ENCODE assay signal across 27 mouse cellular contexts in the genomic region with DNA sequence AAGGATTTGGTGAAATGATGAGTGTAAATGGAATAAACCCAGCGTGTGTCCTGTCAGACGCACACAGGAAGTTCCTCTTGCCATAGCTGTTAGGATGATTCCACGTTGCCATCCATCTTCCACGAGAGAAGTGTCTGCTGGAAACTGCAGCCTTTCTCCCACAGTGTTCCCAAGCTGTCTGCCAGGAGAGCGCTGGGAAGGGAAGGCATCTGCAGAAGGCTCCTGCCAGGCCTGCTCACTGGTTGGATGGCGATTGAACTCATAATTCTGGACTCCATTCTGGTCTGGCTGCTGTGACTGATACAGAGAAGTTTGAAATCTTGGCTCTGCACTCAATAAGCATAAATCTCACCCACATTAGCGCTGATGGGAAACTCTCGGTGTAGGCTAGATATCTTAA.
DNase-seq lines count a peak whose midpoint lies in the region; ATAC-seq and TF ChIP-seq lines count a peak whose summit lies in the region.
"Had no signal": no experiment of that assay in that cellular context is flagged by ENCODE, and none has a peak within 500 bp of the region (broad histone marks: within the 10 kb centered on the region; RNA-seq: fewer than 3 reads in every experiment).

No protein-coding gene starts in this region.

- H3K4me3 ChIP-seq in forebrain, postnatal 0 days (ENCODE audit: low read depth, low read length), result no peak overlapping the region
- H3K4me3 ChIP-seq in forebrain, embryonic 10.5 days, result no peak overlapping the region
- H3K4me3 ChIP-seq in hindbrain, embryonic 15.5 days, result no peak overlapping the region
- no peak overlapping the region for H3K4me3 ChIP-seq in hindbrain, embryonic 12.5 days
- no peak overlapping the region for H3K4me3 ChIP-seq in midbrain, embryonic 11.5 days (ENCODE audit: low read depth, low read length)
- H3K4me3 ChIP-seq in midbrain, embryonic 14.5 days (replicated peaks; ENCODE audit: low read depth, low read length), result no peak overlapping the region
- H3K4me3 ChIP-seq: embryonic facial prominence, embryonic 15.5 days; erythroblast, embryonic 14.5 days; forebrain, embryonic 13.5 days; gastrocnemius, adult 2 months; heart, embryonic 10.5 days had no signal

- no peaks in the 10 kb centered on the region for H3K27me3 ChIP-seq in forebrain, postnatal 0 days (ENCODE audit: insufficient read depth, low read length)
- peaks cover 25% of the 10 kb centered on the region for H3K27me3 ChIP-seq in forebrain, embryonic 10.5 days (ENCODE audit: poor library complexity, severe bottlenecking)
- peaks cover 3% of the 10 kb centered on the region; the same call in 1 of the 2 replicates for H3K27me3 ChIP-seq in hindbrain, embryonic 15.5 days
- H3K27me3 ChIP-seq in hindbrain, embryonic 12.5 days, result no peaks in the 10 kb centered on the region
- H3K27me3 ChIP-seq in midbrain, embryonic 11.5 days (ENCODE audit: control insufficient read depth, insufficient read depth, low read length), result no peaks in the 10 kb centered on the region
- H3K27me3 ChIP-seq in midbrain, embryonic 14.5 days (ENCODE audit: control insufficient read depth, insufficient read depth, low read length), result no peaks in the 10 kb centered on the region
- H3K27me3 ChIP-seq: embryonic facial prominence, embryonic 15.5 days; forebrain, embryonic 13.5 days had no signal

- H3K4me2 ChIP-seq in forebrain, postnatal 0 days (ENCODE audit: low read depth), result no peak overlapping the region
- no peak overlapping the region for H3K4me2 ChIP-seq in hindbrain, embryonic 15.5 days
- no peak overlapping the region for H3K4me2 ChIP-seq in hindbrain, embryonic 12.5 days (replicated peaks)
- no peak overlapping the region for H3K4me2 ChIP-seq in midbrain, embryonic 11.5 days
- H3K4me2 ChIP-seq in midbrain, embryonic 14.5 days (ENCODE audit: low read length), result no peak overlapping the region
- H3K4me2 ChIP-seq: embryonic facial prominence, embryonic 15.5 days; forebrain, embryonic 13.5 days had no signal

- no peak overlapping the region for H3K27ac ChIP-seq in forebrain, postnatal 0 days (ENCODE audit: low read depth, low read length)
- H3K27ac ChIP-seq in forebrain, embryonic 10.5 days, result no peak overlapping the region; the same call in 1 of the 2 replicates
- no peak overlapping the region for H3K27ac ChIP-seq in hindbrain, embryonic 15.5 days (replicated peaks)
- no peak overlapping the region for H3K27ac ChIP-seq in hindbrain, embryonic 12.5 days
- H3K27ac ChIP-seq in midbrain, embryonic 11.5 days (ENCODE audit: low read depth, low read length), result no peak overlapping the region
- no peak overlapping the region for H3K27ac ChIP-seq in midbrain, embryonic 14.5 days (replicated peaks; ENCODE audit: low read depth, low read length)
- H3K27ac ChIP-seq: embryonic facial prominence, embryonic 15.5 days; forebrain, embryonic 13.5 days; gastrocnemius, adult 2 months; heart, embryonic 10.5 days had no signal

- no peaks in the 10 kb centered on the region for H3K36me3 ChIP-seq in forebrain, postnatal 0 days (ENCODE audit: insufficient read depth)
- no peaks in the 10 kb centered on the region for H3K36me3 ChIP-seq in forebrain, embryonic 10.5 days (replicated peaks)
- H3K36me3 ChIP-seq in hindbrain, embryonic 15.5 days, result no peaks in the 10 kb centered on the region
- no peaks in the 10 kb centered on the region for H3K36me3 ChIP-seq in hindbrain, embryonic 12.5 days
- no peaks in the 10 kb centered on the region for H3K36me3 ChIP-seq in midbrain, embryonic 11.5 days (ENCODE audit: control insufficient read depth, insufficient read depth, low read length)
- H3K36me3 ChIP-seq in midbrain, embryonic 14.5 days (ENCODE audit: control insufficient read depth, insufficient read depth, low read length), result no peaks in the 10 kb centered on the region
- H3K36me3 ChIP-seq: embryonic facial prominence, embryonic 15.5 days; G1E; heart, embryonic 10.5 days had no signal

- no peak for TF ChIP-seq CTCF in forebrain, postnatal 0 days (IDR thresholded peaks at IDR 0.05; ENCODE audit: low read depth)

- H3K4me1 ChIP-seq in forebrain, postnatal 0 days (ENCODE audit: insufficient read depth), result no peaks in the 10 kb centered on the region
- peaks cover 29% of the 10 kb centered on the region for H3K4me1 ChIP-seq in forebrain, embryonic 10.5 days
- H3K4me1 ChIP-seq in hindbrain, embryonic 15.5 days (replicated peaks), result peaks cover 19% of the 10 kb centered on the region
- peaks cover 14% of the 10 kb centered on the region for H3K4me1 ChIP-seq in hindbrain, embryonic 12.5 days
- H3K4me1 ChIP-seq in midbrain, embryonic 11.5 days (ENCODE audit: control insufficient read depth, insufficient read depth, low read length), result no peaks in the 10 kb centered on the region; the same call in 1 of the 2 replicates
- H3K4me1 ChIP-seq in midbrain, embryonic 14.5 days (ENCODE audit: control insufficient read depth, insufficient read depth, low read length), result peaks cover 13% of the 10 kb centered on the region; the same call in 1 of the 2 replicates
- H3K4me1 ChIP-seq: heart, embryonic 10.5 days had no signal

- 53% methylated on average over 8 of the region's 8 CpGs for WGBS in forebrain, postnatal 0 days
- 80% methylated on average over 8 of the region's 8 CpGs for WGBS in forebrain, embryonic 10.5 days
- WGBS in hindbrain, embryonic 15.5 days, result 65% methylated on average over 8 of the region's 8 CpGs
- WGBS in hindbrain, embryonic 12.5 days, result 74% methylated on average over 8 of the region's 8 CpGs
- WGBS in midbrain, embryonic 11.5 days, result 84% methylated on average over 8 of the region's 8 CpGs
- WGBS in midbrain, embryonic 14.5 days, result 80% methylated on average over 8 of the region's 8 CpGs

- no peak for ATAC-seq in forebrain, postnatal 0 days
- 0 out of 2 replicates have a peak, but pooled peaks have one; percentile 35 for ATAC-seq in hindbrain, embryonic 15.5 days (ENCODE audit: low FRiP score, low read depth)
- ATAC-seq in hindbrain, embryonic 12.5 days (ENCODE audit: low FRiP score), result no peak
- no peak for ATAC-seq in midbrain, embryonic 11.5 days (ENCODE audit: low FRiP score)
- no peak for ATAC-seq in midbrain, embryonic 14.5 days (ENCODE audit: low FRiP score, low TSS enrichment)
- ATAC-seq: CD4-positive, CD25-positive, alpha-beta regulatory T cell, adult 4 months; forebrain, embryonic 13.5 days; inflammation-experienced regulatory T-cells, adult 6 months; intestine, postnatal 0 days had no signal

- H3K9me3 ChIP-seq in forebrain, postnatal 0 days (ENCODE audit: low read length), result no peaks in the 10 kb centered on the region
- H3K9me3 ChIP-seq in forebrain, embryonic 10.5 days, result no peaks in the 10 kb centered on the region
- H3K9me3 ChIP-seq in hindbrain, embryonic 15.5 days, result no peaks in the 10 kb centered on the region
- no peaks in the 10 kb centered on the region for H3K9me3 ChIP-seq in hindbrain, embryonic 12.5 days (replicated peaks)
- no peaks in the 10 kb centered on the region for H3K9me3 ChIP-seq in midbrain, embryonic 11.5 days (ENCODE audit: control insufficient read depth, low read length)
- H3K9me3 ChIP-seq in midbrain, embryonic 14.5 days (ENCODE audit: control insufficient read depth, low read length), result no peaks in the 10 kb centered on the region
- H3K9me3 ChIP-seq: embryonic facial prominence, embryonic 15.5 days; forebrain, embryonic 13.5 days; G1E; heart, embryonic 10.5 days had no signal

- peak; percentile 62 to 79 for DNase-seq in cerebellum, postnatal 10 days
- DNase-seq in cerebellum, adult 8-10 months, result no peak
- DNase-seq in forebrain, postnatal 0 days, result peak; percentile 29
- DNase-seq in forebrain, embryonic 10.5 days (ENCODE audit: extremely low spot score, low spot score), result no peak
- DNase-seq in midbrain, embryonic 11.5 days (ENCODE audit: low spot score, missing footprints), result peak; percentile 81
- DNase-seq in midbrain, embryonic 14.5 days, result no peak
- DNase-seq: adrenal gland, adult 8-10 months; adrenal gland, postnatal 36 days; B cell, adult 2 months; cerebellum, adult 11 months; cerebellum, adult 9-11 months; embryo, embryonic 11 days; gastrocnemius, adult 2 months; gastrocnemius, postnatal 25 days; heart, postnatal 10 days; heart, postnatal 4 days; kidney, adult 8-10 months had no signal

- no peak overlapping the region for H3K9ac ChIP-seq in forebrain, postnatal 0 days
- H3K9ac ChIP-seq in hindbrain, embryonic 15.5 days, result no peak overlapping the region
- no peak overlapping the region for H3K9ac ChIP-seq in hindbrain, embryonic 12.5 days
- H3K9ac ChIP-seq in midbrain, embryonic 11.5 days (ENCODE audit: low read length), result no peak overlapping the region
- H3K9ac ChIP-seq in midbrain, embryonic 14.5 days (replicated peaks; ENCODE audit: low read length), result no peak overlapping the region
- H3K9ac ChIP-seq: embryonic facial prominence, embryonic 15.5 days; forebrain, embryonic 13.5 days had no signal

Comparison
In these comparisons a context has a peak if more than half of its experiments do, and no peak if none do; other contexts are left out.
1. DNase-seq: peak in cerebellum, postnatal 10 days (2 of 2), forebrain, postnatal 0 days (single experiment) and midbrain, embryonic 11.5 days (single experiment); none in cerebellum, adult 8-10 months (single experiment), forebrain, embryonic 10.5 days (single experiment) and midbrain, embryonic 14.5 days (single experiment).